Mouse (Mus musculus) spleen, postnatal 14 days (tissue): Measurements from ENCODE around the gene Hist1h3a.
"Not testable (repeated sequence)": the region's sequence is repeated elsewhere in the genome, so short reads cannot be mapped to it uniquely, and the experiment has no call there.

Experiments
- DNase-seq, 2 experiments: peaks; one replicate each; pipeline ENCODE4 v3.0.0; 2021 to 2022; ENCODE audit warnings: low spot score in 2 of 2

The Hist1h3a gene

DNA sequence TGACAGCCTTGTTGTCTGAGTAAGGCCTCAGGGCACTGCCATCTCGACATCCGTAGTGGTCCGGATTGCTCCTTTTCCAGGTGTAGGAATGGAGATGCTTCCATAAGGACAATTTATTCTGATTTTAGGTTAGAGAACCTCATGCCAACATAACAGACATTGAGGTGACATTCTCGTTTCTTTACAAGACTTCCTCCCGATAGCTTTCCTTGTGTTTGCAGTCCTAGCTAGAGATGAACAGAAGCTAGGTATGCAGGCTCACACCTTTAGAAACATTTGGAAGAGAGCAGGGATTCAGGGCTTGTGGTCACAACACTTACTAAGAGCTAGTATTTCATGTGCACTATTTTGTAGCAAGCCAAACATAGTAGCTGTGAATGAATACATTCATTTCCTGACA lies 19.0 kb downstream of the Hist1h3a start:
- DNase-seq = no peak

DNA sequence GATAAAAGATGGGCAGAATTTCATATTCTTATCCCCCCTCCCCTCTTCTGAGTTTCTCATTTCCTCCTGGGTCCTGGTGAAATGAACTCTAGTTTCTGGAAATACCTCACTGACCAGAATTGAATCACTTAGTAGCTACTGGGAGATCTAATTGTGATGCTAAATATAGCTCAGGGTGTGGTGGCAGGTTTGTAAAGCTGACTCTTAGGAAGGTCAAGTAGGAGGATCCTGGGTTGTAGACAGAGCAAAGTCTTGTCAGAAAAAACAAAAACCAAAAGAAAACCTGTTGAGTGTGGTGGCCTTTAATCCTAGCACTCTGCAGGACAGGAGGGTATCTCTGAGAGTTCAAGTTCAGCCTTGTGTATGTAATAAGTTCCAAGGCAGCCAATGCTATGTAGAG lies 20.2 kb downstream of the Hist1h3a start:
- DNase-seq = no peak

- no peak for DNase-seq
Observed at GRCm38 (mm10) chr13:23740910-23741309, 21.3 kb downstream of the Hist1h3a start.

DNA sequence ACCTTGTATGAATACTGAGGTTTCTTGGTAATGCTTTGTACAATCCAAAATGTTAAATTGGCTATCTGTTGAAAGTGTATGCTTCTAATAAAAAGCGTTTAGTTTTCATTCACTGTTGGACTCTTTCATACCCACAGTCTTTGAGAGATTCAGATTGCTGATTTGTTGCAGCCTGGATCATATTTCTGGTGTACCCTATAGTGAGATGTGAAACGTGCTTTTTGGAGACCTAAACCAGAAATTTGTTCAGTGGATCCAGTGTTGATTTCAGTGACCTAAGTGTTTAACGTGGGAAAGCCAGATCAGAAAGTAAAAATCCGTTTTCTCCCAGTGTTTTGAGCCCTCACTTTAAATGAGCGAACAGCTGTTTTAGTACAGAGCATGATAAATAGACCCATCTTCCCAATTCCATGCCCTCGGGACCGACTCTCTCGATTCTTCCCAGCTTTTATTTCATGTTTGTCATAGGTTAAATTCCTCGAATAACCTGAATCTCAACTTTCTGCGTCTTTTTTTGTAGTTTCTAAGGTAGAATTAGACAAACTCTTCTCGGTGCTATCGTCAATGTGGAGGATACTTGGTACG lies 21.8 kb downstream of the Hist1h3a start:
- no peak for DNase-seq

DNA sequence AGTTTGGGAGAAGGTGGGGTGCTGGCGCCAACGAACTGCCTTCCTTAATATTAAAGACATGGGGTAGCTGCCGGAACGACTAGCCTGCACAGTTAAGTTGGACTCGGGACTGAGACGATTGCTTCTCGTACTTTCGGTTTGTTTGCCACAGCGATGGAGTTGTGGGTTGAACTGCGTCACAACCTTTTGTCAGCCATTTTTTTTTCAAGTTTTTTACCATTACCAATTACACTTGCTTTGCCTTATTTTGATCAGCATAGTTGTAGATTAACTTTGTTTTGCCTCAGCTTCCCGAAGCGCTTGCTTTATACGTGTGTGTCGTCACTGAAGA lies 22.3 kb downstream of the Hist1h3a start:
- no peak for DNase-seq

GRCm38 (mm10) chr13:23739069-23739921 lies 22.9 kb downstream of the Hist1h3a start:
- DNase-seq = peak; percentile 85 to 90

- peak; percentile 94 to 98 for DNase-seq
Observed at GRCm38 (mm10) chr13:23738677-23739068, 23.5 kb downstream of the Hist1h3a start, which contains the start of gene Hist1h1c. Hist1h1c (plus strand) TSS chr13:23738808.

- DNase-seq = no peak
Observed at GRCm38 (mm10) chr13:23738041-23738440, 24.1 kb downstream of the Hist1h3a start.

GRCm38 (mm10) chr13:23737091-23737490 lies 25.1 kb downstream of the Hist1h3a start:
- no peak for DNase-seq

GRCm38 (mm10) chr13:23732156-23732804 lies 29.9 kb downstream of the Hist1h3a start:
- no peak for DNase-seq

DNA sequence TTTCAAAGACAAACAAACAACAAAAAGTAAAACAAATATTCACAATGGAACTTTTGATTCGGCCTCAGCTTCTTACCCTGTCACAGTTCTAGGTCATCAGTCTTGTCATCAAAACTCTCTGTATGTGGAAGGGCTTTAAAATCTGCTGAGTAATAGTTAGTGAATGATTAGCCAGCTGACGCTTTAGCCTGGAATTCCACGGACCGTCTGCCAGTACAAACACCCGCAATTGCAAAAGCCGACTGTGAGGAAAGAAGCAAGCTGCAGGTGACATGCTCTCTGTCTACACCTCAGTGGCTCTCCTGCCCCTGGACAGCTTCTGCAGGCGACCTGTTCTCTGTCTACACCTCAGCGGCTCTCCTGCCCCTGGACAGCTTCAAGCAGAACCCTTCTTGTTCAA lies 31.7 kb downstream of the Hist1h3a start:
- no peak for DNase-seq

GRCm38 (mm10) chr13:23729706-23730105 lies 32.5 kb downstream of the Hist1h3a start:
- DNase-seq = no peak

DNA sequence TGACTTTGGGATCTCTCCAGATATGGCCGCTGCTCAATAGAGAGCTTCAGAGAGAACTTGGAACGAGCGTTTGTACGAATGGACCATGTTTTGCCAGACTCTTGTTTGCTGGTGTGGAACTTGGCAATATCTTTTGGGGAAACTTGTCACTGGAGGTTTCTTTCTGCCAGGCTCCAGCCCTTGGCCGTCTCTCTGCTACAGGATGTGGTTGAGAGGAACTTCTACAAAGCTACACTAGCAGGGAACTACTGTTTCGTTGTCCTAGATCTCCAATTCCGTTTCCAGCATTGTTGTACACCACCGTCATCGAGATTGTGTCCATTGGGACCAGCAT lies 33.0 kb downstream of the Hist1h3a start:
- DNase-seq = no peak

- no peak for DNase-seq
Observed at GRCm38 (mm10) chr13:23728472-23729191, 33.6 kb downstream of the Hist1h3a start.

DNA sequence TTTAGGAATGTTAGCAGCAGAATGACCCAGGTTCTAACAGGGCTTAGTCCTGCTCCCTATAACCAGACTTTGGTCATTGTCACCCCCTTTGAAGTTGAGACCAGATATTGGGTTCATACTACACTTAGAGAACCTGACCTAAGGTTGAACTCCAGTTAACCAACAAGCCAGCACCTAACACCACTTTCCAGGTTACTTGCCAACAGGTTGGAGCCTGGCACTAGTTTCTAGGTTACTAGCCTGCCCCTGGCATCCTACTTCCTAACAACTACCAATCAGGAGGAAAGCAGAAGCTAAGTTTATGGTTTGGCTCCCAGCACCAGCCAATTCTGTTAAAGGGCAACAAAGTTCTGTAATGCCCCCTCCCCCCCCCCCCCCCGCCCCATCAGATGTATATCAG lies 37.0 kb downstream of the Hist1h3a start:
- no peak for DNase-seq

GRCm38 (mm10) chr13:23724239-23724638 lies 37.9 kb downstream of the Hist1h3a start:
- DNase-seq = no peak

DNA sequence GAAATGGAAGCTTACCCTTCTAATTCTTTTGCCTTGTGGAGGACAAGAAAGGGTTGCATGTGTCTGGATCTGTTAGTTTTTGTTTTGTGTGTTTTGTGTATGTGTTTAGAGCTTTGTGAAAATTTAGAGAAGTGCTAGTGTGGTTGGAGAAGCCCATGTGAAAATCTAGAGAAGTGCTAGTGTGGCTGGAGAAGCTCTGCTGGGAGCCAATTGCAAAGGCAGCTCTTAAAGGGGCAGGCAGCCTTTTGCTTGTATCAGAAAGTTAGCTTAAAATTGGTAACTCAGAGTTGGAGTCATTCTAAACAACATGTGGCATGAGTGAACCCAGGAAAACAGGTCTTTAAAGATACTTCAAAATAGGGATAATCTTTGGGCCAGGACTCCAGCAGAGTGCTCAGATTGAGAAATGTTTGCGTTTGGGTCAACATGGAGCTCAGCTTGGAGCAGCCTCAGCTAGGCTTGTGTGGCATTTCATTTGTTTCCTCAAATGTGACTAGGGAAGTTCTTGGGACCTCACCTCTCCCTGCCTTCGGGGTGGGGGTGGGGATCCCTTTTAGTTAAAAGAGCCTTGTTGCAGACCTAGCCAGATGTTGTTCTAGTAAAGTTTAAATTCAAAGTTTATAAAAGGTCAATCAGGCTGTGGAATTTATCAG lies 44.5 kb downstream of the Hist1h3a start:
- not testable (repeated sequence) for DNase-seq

DNA sequence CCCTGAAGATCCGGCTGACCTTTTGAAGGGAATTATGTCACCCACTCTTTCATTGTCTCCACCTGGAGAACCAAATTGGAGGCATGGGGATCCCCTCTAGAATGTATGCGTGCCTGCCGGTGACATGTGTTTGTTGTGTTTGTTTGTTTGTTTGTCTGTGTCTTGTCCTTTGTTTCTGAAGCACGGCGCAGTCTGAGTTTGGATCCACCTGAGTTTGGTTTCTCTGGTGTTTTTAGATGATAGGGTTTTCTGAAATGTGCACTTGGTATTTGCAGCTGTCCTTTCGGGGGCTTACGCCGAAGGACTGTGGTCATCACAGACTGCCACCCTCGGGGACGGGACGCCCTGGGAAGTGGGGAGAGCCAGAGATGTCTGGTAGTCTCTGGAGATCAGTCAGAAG lies 45.0 kb downstream of the Hist1h3a start:
- DNase-seq = no peak

GRCm38 (mm10) chr13:23716261-23717042 lies 45.7 kb downstream of the Hist1h3a start:
- DNase-seq = no peak
